Mouse (Mus musculus): ENCODE results near the gene Nfkbia. TPM values are rescaled to one million over a fixed set of nuclear protein-coding genes. Genes with fewer than 3 reads are reported as not detected.

Gene Nfkbia
- 61.6 and 62.6 TPM in 2 replicates for polyA plus RNA-seq (2015; fragmentation: Nextera tagmentation; extraction: Ambion mirVana)

GRCm38 (mm10) chr12:55492184-55492898 is at the start of gene Nfkbia:
Nfkbia (minus strand) TSS chr12:55492647.
- WGBS: under 1% methylated on average over 38 of the region's 58 CpGs

GRCm38 (mm10) chr12:55539157-55539556 is 46.7 kb upstream of the Nfkbia start:
- no peak overlapping the region for H3K4me2 ChIP-seq
- no peaks in the 10 kb centered on the region for H3K36me3 ChIP-seq
- H3K9me3 ChIP-seq: no peaks in the 10 kb centered on the region
- peaks cover 6% of the 10 kb centered on the region; the same call in 1 of the 2 replicates for H3K27me3 ChIP-seq
- no peak for ATAC-seq (ENCODE audit: low FRiP score, low read depth)
- WGBS: 55% methylated on average over 8 of the region's 8 CpGs
- no peak overlapping the region for H3K27ac ChIP-seq (replicated peaks)
- no peak overlapping the region for H3K4me3 ChIP-seq
- peaks cover 20% of the 10 kb centered on the region for H3K4me1 ChIP-seq (replicated peaks)
- H3K9ac ChIP-seq: no peak overlapping the region

More at GRCm38 (mm10) chr12:55492184-55492898, at the start of gene Nfkbia:
- H3K36me3 ChIP-seq: peaks cover 26% of the 10 kb centered on the region
- peak within 1 kb of the TSS; percentile 71 for H3K4me3 ChIP-seq
- H3K27me3 ChIP-seq: no peaks in the 10 kb centered on the region
- peak; percentile 91 for ATAC-seq (ENCODE audit: low FRiP score, low read depth)
- no peaks in the 10 kb centered on the region for H3K9me3 ChIP-seq
- peak within 1 kb of the TSS; percentile 95 for H3K27ac ChIP-seq (replicated peaks)
- peak within 1 kb of the TSS; percentile 89 for H3K9ac ChIP-seq
- peak within 1 kb of the TSS; percentile 95 for H3K4me2 ChIP-seq
- H3K4me1 ChIP-seq (replicated peaks): peaks cover 35% of the 10 kb centered on the region

- no peak overlapping the region for H3K9ac ChIP-seq
- 82% methylated on average over 1 of the region's 1 CpGs for WGBS
- no peaks in the 10 kb centered on the region for H3K36me3 ChIP-seq
- peak; percentile 77 for ATAC-seq (ENCODE audit: low FRiP score, low read depth)
- no peak overlapping the region for H3K27ac ChIP-seq (replicated peaks)
- H3K4me2 ChIP-seq: no peak overlapping the region
- H3K9me3 ChIP-seq: no peaks in the 10 kb centered on the region
- H3K4me3 ChIP-seq: no peak overlapping the region
- H3K27me3 ChIP-seq: peaks cover 6% of the 10 kb centered on the region; the same call in 1 of the 2 replicates
- H3K4me1 ChIP-seq (replicated peaks): peaks cover 20% of the 10 kb centered on the region
These were observed 46.0 kb upstream of the Nfkbia start for GRCm38 (mm10) chr12:55538328-55538971.

GRCm38 (mm10) chr12:55537742-55538141 is 45.3 kb upstream of the Nfkbia start:
- Histone ChIP-seq H3K36me3 (no peaks in the 10 kb centered on the region), H3K9ac (no peak overlapping the region), H3K27ac (replicated peaks) (no peak overlapping the region), H3K4me3 (no peak overlapping the region), H3K4me1 (replicated peaks) (peaks cover 20% of the 10 kb centered on the region), H3K27me3 (peaks cover 10% of the 10 kb centered on the region; the same call in 1 of the 2 replicates), H3K4me2 (no peak overlapping the region), H3K9me3 (no peaks in the 10 kb centered on the region)
- ATAC-seq (ENCODE audit: low FRiP score, low read depth): peak; percentile 36; the same call in 1 of the 2 replicates
- 31% methylated on average over 7 of the region's 7 CpGs for WGBS

GRCm38 (mm10) chr12:55536537-55537135 is 44.2 kb upstream of the Nfkbia start:
- Histone ChIP-seq H3K9me3 (no peaks in the 10 kb centered on the region), H3K36me3 (no peaks in the 10 kb centered on the region), H3K9ac (0 out of 2 replicates have a peak overlapping the region, but pooled peaks have one; percentile 10), H3K4me1 (replicated peaks) (peaks cover 20% of the 10 kb centered on the region), H3K4me2 (peak overlapping the region; percentile 42), H3K4me3 (no peak overlapping the region), H3K27ac (replicated peaks) (no peak overlapping the region), H3K27me3 (peaks cover 10% of the 10 kb centered on the region; the same call in 1 of the 2 replicates)
- 4% methylated on average over 14 of the region's 14 CpGs for WGBS
- 0 out of 2 replicates have a peak, but pooled peaks have one; percentile 68 for ATAC-seq (ENCODE audit: low FRiP score, low read depth)

- peak overlapping the region; percentile 32; the same call in 1 of the 2 replicates for H3K27ac ChIP-seq (replicated peaks)
- H3K9ac ChIP-seq: no peak overlapping the region
- H3K4me1 ChIP-seq (replicated peaks): peaks cover 10% of the 10 kb centered on the region; the same call in 1 of the 2 replicates
- H3K4me3 ChIP-seq: no peak overlapping the region
- H3K9me3 ChIP-seq: no peaks in the 10 kb centered on the region
- peak overlapping the region; percentile 14 for H3K4me2 ChIP-seq
- 44% methylated on average over 15 of the region's 15 CpGs for WGBS
- no peaks in the 10 kb centered on the region for H3K27me3 ChIP-seq
- peak; percentile 79 for ATAC-seq (ENCODE audit: low FRiP score, low read depth)
- no peaks in the 10 kb centered on the region for H3K36me3 ChIP-seq
These were observed 34.7 kb upstream of the Nfkbia start for GRCm38 (mm10) chr12:55526983-55527752.

GRCm38 (mm10) chr12:55518061-55518738 is 25.8 kb upstream of the Nfkbia start:
- Histone ChIP-seq H3K9ac (no peak overlapping the region), H3K4me1 (replicated peaks) (peaks cover 5% of the 10 kb centered on the region; the same call in 1 of the 2 replicates), H3K27me3 (no peaks in the 10 kb centered on the region), H3K27ac (replicated peaks) (no peak overlapping the region), H3K36me3 (no peaks in the 10 kb centered on the region), H3K4me2 (peak overlapping the region; percentile 40), H3K9me3 (no peaks in the 10 kb centered on the region), H3K4me3 (no peak overlapping the region)
- peak; percentile 71 for ATAC-seq (ENCODE audit: low FRiP score, low read depth)
- WGBS: 25% methylated on average over 15 of the region's 15 CpGs

GRCm38 (mm10) chr12:55508817-55509216 is 16.4 kb upstream of the Nfkbia start:
- Histone ChIP-seq H3K36me3 (no peaks in the 10 kb centered on the region), H3K4me2 (no peak overlapping the region), H3K9me3 (no peaks in the 10 kb centered on the region), H3K4me3 (no peak overlapping the region), H3K4me1 (replicated peaks) (no peaks in the 10 kb centered on the region), H3K9ac (no peak overlapping the region), H3K27ac (replicated peaks) (no peak overlapping the region), H3K27me3 (no peaks in the 10 kb centered on the region)
- 90% methylated on average over 5 of the region's 5 CpGs for WGBS
- no peak for ATAC-seq (ENCODE audit: low FRiP score, low read depth)

- no peak for ATAC-seq (ENCODE audit: low FRiP score, low read depth)
- no peaks in the 10 kb centered on the region for H3K9me3 ChIP-seq
- 85% methylated on average over 17 of the region's 17 CpGs for WGBS
- H3K27me3 ChIP-seq: no peaks in the 10 kb centered on the region
- no peaks in the 10 kb centered on the region for H3K4me1 ChIP-seq (replicated peaks)
- H3K9ac ChIP-seq: no peak overlapping the region
- no peak overlapping the region for H3K27ac ChIP-seq (replicated peaks)
- H3K4me2 ChIP-seq: no peak overlapping the region
- no peak overlapping the region for H3K4me3 ChIP-seq
- no peaks in the 10 kb centered on the region for H3K36me3 ChIP-seq
These were observed 15.0 kb upstream of the Nfkbia start for GRCm38 (mm10) chr12:55507332-55507935.

GRCm38 (mm10) chr12:55506029-55506330 is 13.5 kb upstream of the Nfkbia start:
- WGBS: 1% methylated on average over 6 of the region's 6 CpGs
- ATAC-seq (ENCODE audit: low FRiP score, low read depth): no peak

More at GRCm38 (mm10) chr12:55506029-55506330, 13.5 kb upstream of the Nfkbia start:
- Histone ChIP-seq H3K4me2 (no peak overlapping the region), H3K9me3 (no peaks in the 10 kb centered on the region), H3K9ac (no peak overlapping the region), H3K36me3 (no peaks in the 10 kb centered on the region), H3K27ac (replicated peaks) (no peak overlapping the region), H3K27me3 (no peaks in the 10 kb centered on the region), H3K4me3 (no peak overlapping the region), H3K4me1 (replicated peaks) (no peaks in the 10 kb centered on the region)
